Mouse (Mus musculus): ENCODE results near the gene 1810037I17Rik.

DNA sequence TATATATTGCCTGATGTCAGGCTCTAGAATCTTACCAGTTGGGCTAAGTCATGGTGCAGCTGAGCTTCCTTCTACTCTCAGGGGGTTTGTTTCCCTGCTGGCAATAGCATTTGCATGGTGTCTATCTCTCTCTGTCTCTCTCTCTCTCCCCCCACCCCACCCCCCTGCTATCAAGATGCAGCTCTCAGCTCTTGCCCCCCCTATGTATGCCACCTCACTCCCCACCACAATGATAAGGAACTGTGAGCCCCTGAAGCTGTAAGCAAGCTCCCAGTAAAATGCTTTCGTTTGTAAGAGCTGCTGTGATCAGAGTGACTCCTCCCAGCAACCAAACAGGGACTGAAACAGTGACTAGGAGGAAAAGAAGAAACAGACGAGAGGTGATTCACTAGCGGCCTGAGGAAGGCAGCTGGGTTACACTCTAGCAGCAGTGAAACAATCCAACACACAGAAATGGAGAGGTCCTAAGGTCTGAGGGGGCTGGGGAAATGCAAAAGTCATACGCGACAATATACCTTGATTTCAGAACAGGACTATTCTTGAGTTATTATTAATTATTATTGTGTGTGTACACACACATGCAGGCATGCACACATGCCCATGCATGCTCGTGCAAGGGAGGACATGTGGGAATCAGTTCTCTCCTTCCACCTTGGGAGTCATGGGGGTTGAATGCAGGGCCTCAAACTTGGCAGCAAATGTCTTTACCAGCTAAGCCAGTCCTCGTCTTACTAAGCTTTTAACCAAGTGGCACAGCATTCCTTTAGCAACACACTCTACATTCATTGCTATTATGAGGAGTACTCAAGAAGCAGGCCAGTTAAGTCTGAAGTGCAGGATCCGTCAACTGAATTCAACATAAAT lies 3.2 kb upstream of the 1810037I17Rik start:
- TF ChIP-seq CTCF (IDR thresholded peaks at IDR 0.05; ENCODE audit: borderline replicate concordance, insufficient read depth, low read depth, low read length) (no peak), POLR2A (IDR thresholded peaks at IDR 0.05; ENCODE audit: borderline replicate concordance, insufficient read depth, low read length) (no peak)

Data from cerebellum, adult 2 months (tissue).